In genomic region chr6:85590116-85590515, GRCm38 (mm10) we compare ENCODE assay signal across 14 mouse cellular contexts. TPM values are rescaled to one million over a fixed set of nuclear protein-coding genes. Genes with fewer than 3 reads are reported as not detected.
DNase-seq lines count a peak whose midpoint lies in the region; ATAC-seq and TF ChIP-seq lines count a peak whose summit lies in the region.
"Had no signal": no experiment of that assay in that cellular context is flagged by ENCODE, and none has a peak within 500 bp of the region (broad histone marks: within the 10 kb centered on the region; RNA-seq: fewer than 3 reads in every experiment).

No protein-coding gene starts in this region.

- TF ChIP-seq CTCF in cerebellum, adult 2 months (IDR thresholded peaks at IDR 0.05; ENCODE audit: borderline replicate concordance, insufficient read depth, low read depth, low read length): no peak
- no peak for TF ChIP-seq CTCF in testis, adult 2 months (IDR thresholded peaks at IDR 0.05; ENCODE audit: control insufficient read depth, insufficient read depth, insufficient replicate concordance, low read depth, low read length)
- TF ChIP-seq CTCF in intestine, postnatal 0 days (IDR thresholded peaks at IDR 0.05; ENCODE audit: low read depth): no peak
- no peak for TF ChIP-seq CTCF in stomach, postnatal 0 days (IDR thresholded peaks at IDR 0.05; ENCODE audit: low read depth)

- TF ChIP-seq EP300 in stomach, postnatal 0 days (optimal IDR thresholded peaks at IDR 0.05): no peak

- H3K27me3 ChIP-seq in cerebellum, adult 2 months (ENCODE audit: control insufficient read depth, insufficient read depth, low read length): no peaks in the 10 kb centered on the region
- no peaks in the 10 kb centered on the region for H3K27me3 ChIP-seq in testis, adult 2 months (ENCODE audit: control insufficient read depth, insufficient read depth, low read length)
- H3K27me3 ChIP-seq in intestine, postnatal 0 days (replicated peaks; ENCODE audit: control insufficient read depth, insufficient read depth, low read length): no peaks in the 10 kb centered on the region
- H3K27me3 ChIP-seq in stomach, postnatal 0 days (ENCODE audit: control insufficient read depth, insufficient read depth, low read length): no peaks in the 10 kb centered on the region
- H3K27me3 ChIP-seq: heart, embryonic 12.5 days had no signal

- H3K4me3 ChIP-seq in cerebellum, adult 2 months (replicated peaks; ENCODE audit: insufficient read depth, low read depth, low read length): peak overlapping the region; percentile 34
- H3K4me3 ChIP-seq in testis, adult 2 months (ENCODE audit: control insufficient read depth, low read depth, low read length): peak overlapping the region; percentile 72
- no peak overlapping the region for H3K4me3 ChIP-seq in intestine, postnatal 0 days (ENCODE audit: low read depth, low read length)
- H3K4me3 ChIP-seq in stomach, postnatal 0 days (ENCODE audit: low read depth, low read length): no peak overlapping the region
- H3K4me3 ChIP-seq: heart, embryonic 12.5 days had no signal

- H3K4me2 ChIP-seq in intestine, postnatal 0 days (replicated peaks; ENCODE audit: low read depth): 0 out of 2 replicates have a peak overlapping the region, but pooled peaks have one; percentile 6
- H3K4me2 ChIP-seq in stomach, postnatal 0 days (replicated peaks; ENCODE audit: low read depth): no peak overlapping the region
- H3K4me2 ChIP-seq: heart, embryonic 12.5 days had no signal

- no peak overlapping the region for H3K27ac ChIP-seq in cerebellum, adult 2 months (ENCODE audit: insufficient read depth, low read length)
- H3K27ac ChIP-seq in testis, adult 2 months (ENCODE audit: control insufficient read depth, insufficient read depth, low read depth, low read length): no peak overlapping the region
- no peak overlapping the region for H3K27ac ChIP-seq in intestine, postnatal 0 days (ENCODE audit: low read depth, low read length)
- H3K27ac ChIP-seq in stomach, postnatal 0 days (replicated peaks): no peak overlapping the region

- peak in 1 of 2 experiments; percentile 11 for DNase-seq in cerebellum, adult 2 months
- DNase-seq in cerebellum, adult 11 months: no peak
- no peak for DNase-seq in testis, postnatal 14 days (ENCODE audit: low spot score)
- no peak for DNase-seq in stomach, postnatal 0 days (ENCODE audit: low spot score)
- no peak for DNase-seq in layer of hippocampus, adult 9-10 months (ENCODE audit: low spot score)
- DNase-seq in thymus, postnatal 0 days (ENCODE audit: low spot score): no peak
- DNase-seq: embryo, embryonic 11 days; kidney, adult 2 months; lung, postnatal 14 days; spleen, adult 18-20 months; thymus, postnatal 36 days had no signal

- 31% methylated on average over 2 of the region's 2 CpGs for whole genome bisulfite sequencing in cerebellum, adult 2 months
- WGBS in intestine, postnatal 0 days: 80% methylated on average over 2 of the region's 2 CpGs
- WGBS in stomach, postnatal 0 days: 62% methylated on average over 2 of the region's 2 CpGs

- TF ChIP-seq POLR2A in cerebellum, adult 2 months (IDR thresholded peaks at IDR 0.05; ENCODE audit: borderline replicate concordance, insufficient read depth, low read length): no peak
- no peak for TF ChIP-seq POLR2A in testis, adult 2 months (IDR thresholded peaks at IDR 0.05; ENCODE audit: control insufficient read depth, low read depth, low read length)

- H3K9ac ChIP-seq in intestine, postnatal 0 days (ENCODE audit: low read depth, low read length): no peak overlapping the region
- no peak overlapping the region for H3K9ac ChIP-seq in stomach, postnatal 0 days (ENCODE audit: low read length)
- H3K9ac ChIP-seq: heart, embryonic 12.5 days had no signal

- no peak for ATAC-seq in intestine, postnatal 0 days
- no peak for ATAC-seq in stomach, postnatal 0 days (ENCODE audit: low FRiP score, low TSS enrichment)

- H3K9me3 ChIP-seq in intestine, postnatal 0 days (ENCODE audit: control insufficient read depth): no peaks in the 10 kb centered on the region
- H3K9me3 ChIP-seq in stomach, postnatal 0 days (ENCODE audit: control insufficient read depth, low read length): no peaks in the 10 kb centered on the region
- H3K9me3 ChIP-seq: heart, embryonic 12.5 days had no signal

- H3K4me1 ChIP-seq in cerebellum, adult 2 months (ENCODE audit: control insufficient read depth, insufficient read depth, low read length): no peaks in the 10 kb centered on the region; the same call in 1 of the 2 replicates
- peaks cover 2% of the 10 kb centered on the region; the same call in 1 of the 2 replicates for H3K4me1 ChIP-seq in testis, adult 2 months (ENCODE audit: control insufficient read depth, insufficient read depth, low read length)
- H3K4me1 ChIP-seq in intestine, postnatal 0 days (replicated peaks; ENCODE audit: control insufficient read depth, insufficient read depth, low read length): no peaks in the 10 kb centered on the region
- no peaks in the 10 kb centered on the region for H3K4me1 ChIP-seq in stomach, postnatal 0 days (replicated peaks; ENCODE audit: control insufficient read depth, insufficient read depth)

- no peaks in the 10 kb centered on the region for H3K36me3 ChIP-seq in testis, adult 2 months (ENCODE audit: control insufficient read depth, insufficient read depth, low read length)
- H3K36me3 ChIP-seq in intestine, postnatal 0 days (ENCODE audit: control insufficient read depth, insufficient read depth): no peaks in the 10 kb centered on the region
- H3K36me3 ChIP-seq in stomach, postnatal 0 days (ENCODE audit: control insufficient read depth, insufficient read depth, low read length): no peaks in the 10 kb centered on the region
- H3K36me3 ChIP-seq: heart, embryonic 12.5 days had no signal

RNA-seq across cellular contexts. Expression of gene Alms1, which starts 2.8 kb away (rescaled TPM):
- polyA plus RNA-seq in cerebellum, adult 2 months (2012; rRNA removed): 14.1 and 14.9 TPM in 2 replicates
- polyA plus RNA-seq in testis, adult 2 months (2012; rRNA removed): 11.6 and 13.5 TPM in 2 replicates
- 0.92 and 1.1 TPM in 2 replicates for polyA plus RNA-seq in intestine, postnatal 0 days (2015; fragmentation: Nextera tagmentation; extraction: Ambion mirVana)
- 0.98 and 1.2 TPM in 2 replicates for polyA plus RNA-seq in stomach, postnatal 0 days (2015; fragmentation: Nextera tagmentation; extraction: Ambion mirVana)
- 2.6 and 2.9 TPM in 2 replicates for polyA plus RNA-seq in thymus, postnatal 0 days (2015; fragmentation: Nextera tagmentation; extraction: Ambion mirVana)

Comparison
In these comparisons a context has a peak if more than half of its experiments do, and no peak if none do; other contexts are left out.
1. H3K4me3 ChIP-seq: peak in cerebellum, adult 2 months (single experiment) and testis, adult 2 months (single experiment); none in intestine, postnatal 0 days (single experiment) and stomach, postnatal 0 days (single experiment).